Mouse (Mus musculus) thymus, adult 2 months (tissue): Measurements from ENCODE around the gene Ankrd44. TPM values are rescaled to one million over a fixed set of nuclear protein-coding genes. Genes with fewer than 3 reads are reported as not detected.

Experiments used
- DNase-seq: peaks from one replicate; pipeline ENCODE4 v3.0.0; 2021
- H3K27ac ChIP-seq: fragments of 200-500 bp; 2 replicates; pipeline ENCODE4 v1.5.1; 2012; ENCODE audit warnings: low read length, control low read depth; ENCODE audit not compliant: control insufficient read depth, insufficient read depth
- H3K27me3 ChIP-seq: fragments of 200-500 bp; 2 replicates; pipeline ENCODE4 v1.6.1; 2012; ENCODE audit warnings: mild to moderate bottlenecking, low read length, moderate library complexity, mixed read lengths; ENCODE audit not compliant: control insufficient read depth, insufficient read depth
- H3K36me3 ChIP-seq: fragments of 200-500 bp; 2 replicates; pipeline ENCODE4 v1.6.1; 2012; ENCODE audit warnings: mild to moderate bottlenecking, low read length, moderate library complexity; ENCODE audit not compliant: control insufficient read depth, insufficient read depth
- H3K4me1 ChIP-seq: fragments of 200-500 bp; replicated peaks from 2 replicates; pipeline ENCODE4 v1.6.1; 2012; ENCODE audit warnings: low read length; ENCODE audit not compliant: control insufficient read depth, insufficient read depth
- H3K4me3 ChIP-seq: fragments of 200-500 bp; 2 replicates; pipeline ENCODE4 v1.5.1; 2012; ENCODE audit warnings: mild to moderate bottlenecking, low read length, control low read depth, moderate library complexity; ENCODE audit not compliant: control insufficient read depth, insufficient read depth
- CTCF ChIP-seq: fragments of 200-500 bp; IDR thresholded peaks from 2 replicates; pipeline ENCODE4 v1.5.1; 2012; ENCODE audit warnings: mild to moderate bottlenecking, control low read depth, low read length, moderate library complexity, borderline replicate concordance; ENCODE audit not compliant: control insufficient read depth, poor library complexity, insufficient read depth; ENCODE audit errors: extremely low read depth
- POLR2A ChIP-seq: fragments of 200-500 bp; IDR thresholded peaks from 2 replicates; pipeline ENCODE4 v1.6.1; 2012; ENCODE audit warnings: mild to moderate bottlenecking, low read length, control low read depth, moderate library complexity; ENCODE audit not compliant: control insufficient read depth, poor library complexity, insufficient read depth; ENCODE audit errors: extremely low read depth
- WGBS: fragments of 180-500 bp; shearing (Covaris S2); methylation state at CpG from one replicate; pipeline ENCODE4 v1.1.7; 2018; 5-methylcytosine and 5-hydroxymethylcytosine counted together
- polyA plus RNA-seq: library from polyadenylated mRNA; depleted of rRNA; stranded (reverse); fragments of >200 nt; gene quantifications from 2 replicates; pipeline ENCODE4 v1.2.3, GENCODE M21; 2012

Gene Ankrd44
- polyA plus RNA-seq, 1 experiment, result 92.9 TPM

- Histone ChIP-seq H3K4me3 (no peak overlapping the region), H3K4me1 (no peaks in the 10 kb centered on the region), H3K36me3 (peaks cover 82% of the 10 kb centered on the region), H3K27ac (no peak overlapping the region), H3K27me3 (no peaks in the 10 kb centered on the region)
- no peak for DNase-seq
- 99% methylated on average over 4 of the region's 4 CpGs for WGBS
- TF ChIP-seq POLR2A, result no peak
Observed at GRCm38 (mm10) chr1:54658558-54658957, 267.6 kb downstream of the Ankrd44 start.

DNA sequence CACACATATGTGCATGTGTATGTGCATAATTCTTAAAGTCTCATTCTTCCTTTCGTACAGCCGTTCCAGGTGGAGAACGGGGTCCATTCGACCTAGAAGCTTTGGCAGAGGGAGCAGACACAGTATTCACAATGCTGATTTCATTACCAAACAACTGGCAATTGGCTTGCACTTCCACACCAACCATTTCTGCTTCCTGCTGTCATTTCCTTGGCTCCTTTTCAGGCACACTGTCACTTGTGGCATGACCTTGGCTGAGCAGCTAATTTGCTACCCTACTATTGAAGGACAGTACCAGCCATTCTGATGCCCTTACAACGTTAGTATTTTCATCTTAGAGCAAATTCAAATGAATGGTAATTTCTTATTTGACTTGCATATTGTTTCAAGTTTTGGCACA is 277.9 kb downstream of the Ankrd44 start:
- TF ChIP-seq POLR2A (no peak), CTCF (no peak)
- no peak for DNase-seq
- Histone ChIP-seq H3K4me3 (no peak overlapping the region), H3K4me1 (no peaks in the 10 kb centered on the region), H3K27ac (no peak overlapping the region), H3K36me3 (peaks cover 29% of the 10 kb centered on the region), H3K27me3 (no peaks in the 10 kb centered on the region)
- 86% methylated on average over 5 of the region's 5 CpGs for WGBS

GRCm38 (mm10) chr1:54647335-54647745 is 278.8 kb downstream of the Ankrd44 start:
- Histone ChIP-seq H3K36me3 (peaks cover 21% of the 10 kb centered on the region), H3K27ac (no peak overlapping the region), H3K27me3 (no peaks in the 10 kb centered on the region), H3K4me3 (no peak overlapping the region), H3K4me1 (no peaks in the 10 kb centered on the region)
- no peak for DNase-seq
- TF ChIP-seq CTCF (no peak), POLR2A (no peak)
- 19% methylated on average over 3 of the region's 3 CpGs for WGBS

DNA sequence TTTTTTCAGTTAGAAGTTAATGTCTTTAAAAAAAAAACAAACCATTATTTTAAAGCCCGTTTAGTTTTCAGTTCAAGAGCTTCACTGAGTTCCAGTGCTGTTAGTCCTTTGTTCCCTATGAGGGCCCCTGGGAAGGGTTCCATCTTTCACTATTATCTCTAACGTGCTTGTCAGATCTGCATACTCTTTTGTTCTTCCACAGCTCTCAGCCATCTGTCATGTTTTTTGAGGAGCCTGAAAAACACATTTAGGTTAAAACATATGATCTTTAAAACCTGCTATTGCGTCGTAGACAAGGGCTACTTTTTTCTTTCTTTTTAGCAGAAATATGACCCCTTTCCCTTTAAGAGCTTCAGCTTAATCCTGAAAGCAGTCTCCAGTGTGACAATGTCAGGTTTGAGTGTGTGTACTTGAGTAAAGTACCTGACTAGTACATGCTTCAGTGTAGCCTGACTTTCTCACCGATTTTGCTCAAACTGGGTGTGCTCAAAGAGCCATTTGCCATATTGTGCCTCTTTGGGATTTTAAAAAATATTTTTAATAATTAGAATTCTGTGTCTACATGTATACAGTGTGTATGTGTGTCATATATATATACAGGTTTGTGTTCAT is 285.9 kb downstream of the Ankrd44 start:
- no peaks in the 10 kb centered on the region for H3K36me3 ChIP-seq
- no peak overlapping the region for H3K27ac ChIP-seq
- WGBS, result 84% methylated on average over 5 of the region's 5 CpGs
- DNase-seq, result no peak
- TF ChIP-seq POLR2A (no peak), CTCF (no peak)
- no peaks in the 10 kb centered on the region for H3K27me3 ChIP-seq
- no peak overlapping the region for H3K4me3 ChIP-seq
- no peaks in the 10 kb centered on the region for H3K4me1 ChIP-seq

GRCm38 (mm10) chr1:54639506-54640078 is 286.6 kb downstream of the Ankrd44 start:
- Histone ChIP-seq H3K4me1 (no peaks in the 10 kb centered on the region), H3K36me3 (no peaks in the 10 kb centered on the region), H3K27ac (no peak overlapping the region), H3K27me3 (no peaks in the 10 kb centered on the region), H3K4me3 (no peak overlapping the region)
- WGBS, result 97% methylated on average over 6 of the region's 6 CpGs
- no peak for TF ChIP-seq POLR2A
- TF ChIP-seq CTCF, result no peak
- DNase-seq, result no peak

- WGBS, result 99% methylated on average over 2 of the region's 2 CpGs
Observed at GRCm38 (mm10) chr1:54639076-54639475, 287.1 kb downstream of the Ankrd44 start.

More at GRCm38 (mm10) chr1:54639076-54639475, 287.1 kb downstream of the Ankrd44 start:
- H3K4me1 ChIP-seq, result no peaks in the 10 kb centered on the region
- no peak overlapping the region for H3K4me3 ChIP-seq
- no peak overlapping the region for H3K27ac ChIP-seq
- DNase-seq, result no peak
- H3K36me3 ChIP-seq, result no peaks in the 10 kb centered on the region
- H3K27me3 ChIP-seq, result no peaks in the 10 kb centered on the region
- TF ChIP-seq POLR2A (no peak), CTCF (no peak)
